Mouse (Mus musculus): ENCODE results near the gene Mrpl14.

DNA sequence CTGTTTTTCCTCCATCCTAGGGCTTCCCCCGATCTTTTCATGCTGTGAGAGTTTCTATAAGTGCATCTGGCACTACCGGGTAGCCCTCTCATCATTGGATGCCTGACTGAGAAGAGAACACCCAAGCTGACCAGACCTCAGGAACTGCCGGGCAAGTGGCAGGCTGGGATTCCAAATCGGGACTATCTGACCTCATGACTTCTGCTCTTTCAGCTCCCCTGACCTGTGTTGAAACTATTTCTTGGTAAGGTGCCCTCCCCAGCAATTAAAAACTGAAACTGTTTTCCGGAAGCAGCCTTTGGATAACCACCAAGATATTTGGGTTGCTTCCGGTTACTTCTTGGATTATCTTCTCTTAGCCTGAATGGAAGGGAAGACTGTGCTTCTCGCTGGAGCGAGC is 22.1 kb downstream of the Mrpl14 start:
- TF ChIP-seq CTCF (IDR thresholded peaks at IDR 0.05; ENCODE audit: borderline replicate concordance, insufficient read depth, low read length) (no peak), POLR2A (IDR thresholded peaks at IDR 0.05; ENCODE audit: low read depth, low read length) (no peak)
